Mouse (Mus musculus): ENCODE data around the gene Masp1. TPM values are rescaled to one million over a fixed set of nuclear protein-coding genes. Genes with fewer than 3 reads are reported as not detected.

The Masp1 gene
- polyA plus RNA-seq, 1 experiment from 2014 or later, result 47.4 TPM

DNA sequence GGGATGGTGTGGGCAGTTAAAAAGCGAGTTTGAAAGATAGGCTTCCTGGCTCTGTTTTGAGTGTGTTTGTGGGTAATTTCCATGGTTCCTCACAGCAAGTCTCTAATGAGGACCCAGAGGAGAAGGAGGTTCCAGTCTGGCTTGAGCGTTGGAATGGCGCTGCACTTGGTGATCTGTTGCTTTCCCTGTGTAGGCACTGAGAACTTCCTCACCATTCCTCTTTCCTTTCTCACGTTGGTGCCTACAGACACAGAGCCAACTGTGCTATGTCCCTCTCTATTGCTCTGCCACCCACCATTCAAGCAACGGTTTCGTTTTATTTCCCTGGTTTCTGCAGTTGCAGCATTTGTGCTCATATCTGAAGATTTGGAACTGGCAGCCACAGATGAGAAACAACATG, 107.7 kb downstream of the Masp1 start:
- ATAC-seq, result no peak
- 87% methylated on average over 6 of the region's 6 CpGs for WGBS
- no peak overlapping the region for H3K4me2 ChIP-seq (ENCODE audit: low read length)

DNA sequence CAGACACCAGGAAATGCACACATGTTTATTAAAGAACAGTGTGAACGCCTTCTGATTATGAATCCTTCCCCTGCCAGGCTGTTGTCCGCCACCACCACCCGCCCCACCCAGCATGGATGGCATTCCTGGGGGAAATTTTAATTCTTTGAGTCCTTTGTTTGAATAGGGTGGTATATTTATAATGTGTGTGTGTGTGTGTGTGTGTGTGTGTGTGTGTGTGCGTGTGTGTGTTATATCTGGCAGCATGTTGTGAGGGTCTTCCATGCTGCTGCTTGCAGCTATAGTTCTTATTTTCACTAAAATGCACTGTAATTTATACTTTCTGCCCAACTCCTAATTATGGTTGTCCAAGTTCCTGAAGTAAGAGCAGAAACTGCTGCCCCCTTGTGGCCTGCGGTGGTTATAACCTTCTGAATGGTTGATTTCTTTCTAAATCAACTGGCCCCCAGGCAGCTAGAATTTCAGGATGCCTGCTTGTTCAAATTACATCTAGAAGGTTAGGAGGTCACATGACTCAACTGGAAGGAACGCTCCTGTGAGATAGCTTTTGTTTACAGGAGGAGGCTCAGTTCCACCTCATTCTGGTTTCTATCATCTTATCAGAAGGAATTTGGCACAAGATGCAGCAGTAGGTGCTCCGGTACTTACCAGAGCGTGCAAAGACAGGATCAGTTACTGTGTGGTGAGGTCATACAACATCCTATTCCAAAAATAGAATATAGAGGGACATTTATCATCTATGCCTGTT, 117.4 kb downstream of the Masp1 start:
- no peak overlapping the region for H3K9ac ChIP-seq (ENCODE audit: low read length)
- H3K4me2 ChIP-seq (ENCODE audit: low read length), result no peak overlapping the region
- no peaks in the 10 kb centered on the region for H3K27me3 ChIP-seq (replicated peaks; ENCODE audit: control insufficient read depth, insufficient read depth, low read length)
- WGBS, result 51% methylated on average over 8 of the region's 8 CpGs
- ATAC-seq, result peak; percentile 37; the same call in 1 of the 2 replicates
- no peaks in the 10 kb centered on the region for H3K9me3 ChIP-seq (replicated peaks; ENCODE audit: control insufficient read depth, low read length)
- H3K27ac ChIP-seq (ENCODE audit: low read depth, low read length), result no peak overlapping the region
- no peaks in the 10 kb centered on the region for H3K36me3 ChIP-seq (ENCODE audit: control insufficient read depth, insufficient read depth, low read length)
- no peaks in the 10 kb centered on the region for H3K4me1 ChIP-seq (ENCODE audit: control insufficient read depth, insufficient read depth, low read length)
- H3K4me3 ChIP-seq (ENCODE audit: low read depth, low read length), result no peak overlapping the region
- peak; percentile 83 for DNase-seq (ENCODE audit: low spot score)

More for the DNA sequence above, 107.7 kb downstream of the Masp1 start:
- H3K4me1 ChIP-seq (ENCODE audit: control insufficient read depth, insufficient read depth, low read length), result 0 out of 2 replicates have a peak, but pooled peaks cover 6% of the 10 kb centered on the region
- no peak overlapping the region for H3K27ac ChIP-seq (ENCODE audit: low read depth, low read length)
- no peaks in the 10 kb centered on the region for H3K27me3 ChIP-seq (replicated peaks; ENCODE audit: control insufficient read depth, insufficient read depth, low read length)
- no peak for DNase-seq (ENCODE audit: low spot score)
- H3K4me3 ChIP-seq (ENCODE audit: low read depth, low read length), result no peak overlapping the region
- H3K9me3 ChIP-seq (replicated peaks; ENCODE audit: control insufficient read depth, low read length), result no peaks in the 10 kb centered on the region
- H3K36me3 ChIP-seq (ENCODE audit: control insufficient read depth, insufficient read depth, low read length), result no peaks in the 10 kb centered on the region
- no peak overlapping the region for H3K9ac ChIP-seq (ENCODE audit: low read length)

DNA sequence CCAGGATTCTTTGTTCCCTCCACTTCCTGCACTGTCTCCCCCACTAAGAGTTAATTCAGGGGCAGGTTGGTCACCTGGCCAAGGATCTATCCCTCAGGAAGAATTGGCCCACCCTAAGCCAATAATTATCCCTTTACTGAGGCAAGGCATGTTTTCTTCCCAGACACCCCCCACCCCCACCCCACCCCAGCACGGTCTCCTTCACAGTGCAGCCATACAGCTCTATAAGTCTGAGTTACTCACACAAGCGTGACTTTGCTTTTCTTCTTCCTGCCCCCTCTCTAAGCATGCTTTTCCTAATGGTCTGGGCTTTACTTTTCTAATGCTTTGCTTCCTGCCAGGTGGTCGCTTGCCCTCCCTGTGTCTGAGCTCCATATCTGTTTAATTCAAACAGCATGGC, 118.7 kb downstream of the Masp1 start:
- Histone ChIP-seq H3K27me3 (replicated peaks; ENCODE audit: control insufficient read depth, insufficient read depth, low read length) (no peaks in the 10 kb centered on the region), H3K4me3 (ENCODE audit: low read depth, low read length) (no peak overlapping the region), H3K9me3 (replicated peaks; ENCODE audit: control insufficient read depth, low read length) (no peaks in the 10 kb centered on the region), H3K4me2 (ENCODE audit: low read length) (no peak overlapping the region), H3K36me3 (ENCODE audit: control insufficient read depth, insufficient read depth, low read length) (no peaks in the 10 kb centered on the region), H3K4me1 (ENCODE audit: control insufficient read depth, insufficient read depth, low read length) (no peaks in the 10 kb centered on the region), H3K9ac (ENCODE audit: low read length) (no peak overlapping the region), H3K27ac (ENCODE audit: low read depth, low read length) (no peak overlapping the region)
- WGBS, result 70% methylated on average over 3 of the region's 3 CpGs
- ATAC-seq, result no peak
- no peak for DNase-seq (ENCODE audit: low spot score)

DNA sequence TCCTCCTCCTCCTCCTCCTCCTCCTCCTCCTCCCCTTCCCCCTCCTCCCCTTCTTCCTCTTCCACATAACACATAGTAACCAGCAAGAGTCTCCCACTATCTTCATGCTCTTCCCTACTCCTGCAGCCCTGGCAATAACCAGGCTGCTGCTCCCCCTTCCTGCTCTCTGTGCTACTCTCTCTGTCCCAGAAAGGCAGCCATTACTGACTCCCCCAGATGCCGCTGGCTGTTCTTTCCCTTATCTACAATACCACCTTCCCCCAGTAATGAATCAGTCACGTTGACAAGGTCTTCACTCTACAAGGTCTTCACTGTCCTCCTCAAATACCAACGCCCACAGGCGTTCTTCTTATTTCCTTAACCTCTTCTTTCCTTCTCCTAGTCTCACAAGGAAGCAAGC, 119.2 kb downstream of the Masp1 start:
- Histone ChIP-seq H3K36me3 (ENCODE audit: control insufficient read depth, insufficient read depth, low read length) (no peaks in the 10 kb centered on the region), H3K9ac (ENCODE audit: low read length) (no peak overlapping the region), H3K4me1 (ENCODE audit: control insufficient read depth, insufficient read depth, low read length) (no peaks in the 10 kb centered on the region), H3K27ac (ENCODE audit: low read depth, low read length) (no peak overlapping the region), H3K9me3 (replicated peaks; ENCODE audit: control insufficient read depth, low read length) (no peaks in the 10 kb centered on the region), H3K27me3 (replicated peaks; ENCODE audit: control insufficient read depth, insufficient read depth, low read length) (no peaks in the 10 kb centered on the region), H3K4me2 (ENCODE audit: low read length) (no peak overlapping the region), H3K4me3 (ENCODE audit: low read depth, low read length) (no peak overlapping the region)
- no peak for DNase-seq (ENCODE audit: low spot score)
- ATAC-seq, result no peak
- 76% methylated on average over 4 of the region's 4 CpGs for WGBS

Other genes starting within 250 kb of the Masp1 start
- gene Rtp1, start 91.7 kb downstream of the Masp1 start, polyA plus RNA-seq (2014; fragmentation: Nextera tagmentation; extraction: Ambion mirVana), result 0.09 and 0.10 TPM in 2 replicates
- gene Rtp4, start 524 bp downstream of the Masp1 start, polyA plus RNA-seq (2014; fragmentation: Nextera tagmentation; extraction: Ambion mirVana), result 3.1 and 4.0 TPM in 2 replicates

All from forebrain, embryonic 14.5 days (tissue).